Mouse (Mus musculus) lung, postnatal 0 days (tissue): Measurements from ENCODE around the gene Vamp9. TPM values are rescaled to one million over a fixed set of nuclear protein-coding genes. Genes with fewer than 3 reads are reported as not detected.
A peak's percentile ranks its signal among the peaks of the same experiment; 100 is the strongest.

Experiments
- ATAC-seq: fragments of 200-750 bp; cut with Nextera tagmentation; 2 replicates; pipeline ENCODE4 v1.8.0; 2017; ENCODE audit warnings: moderate library complexity
- DNase-seq: peaks from one replicate; pipeline ENCODE4 v3.0.0-alpha.2; 2016; ENCODE audit warnings: low spot score
- H3K27ac ChIP-seq: fragments of 300-500 bp; sonication (generic); 2 replicates; pipeline ENCODE4 v1.5.1; 2014; ENCODE audit warnings: antibody characterized with exemption, mild to moderate bottlenecking, low read length, mixed read lengths
- H3K27me3 ChIP-seq: fragments of 300-500 bp; sonication (generic); replicated peaks from 2 replicates; pipeline ENCODE4 v1.6.1; 2014; ENCODE audit warnings: low read length, mixed read lengths; ENCODE audit not compliant: insufficient read depth
- H3K36me3 ChIP-seq: fragments of 300-500 bp; sonication (generic); 2 replicates; pipeline ENCODE4 v1.6.1; 2014; ENCODE audit warnings: low read length, mixed read lengths; ENCODE audit not compliant: insufficient read depth
- H3K4me1 ChIP-seq: fragments of 300-500 bp; sonication (generic); 2 replicates; pipeline ENCODE4 v1.6.1; 2014; ENCODE audit warnings: antibody characterized with exemption, low read depth, low read length, mixed read lengths; ENCODE audit not compliant: insufficient read depth
- H3K4me2 ChIP-seq: fragments of 300-500 bp; sonication (generic); replicated peaks from 2 replicates; pipeline ENCODE4 v1.6.1; 2014; ENCODE audit warnings: low read depth, mild to moderate bottlenecking, low read length, moderate library complexity, mixed read lengths
- H3K4me3 ChIP-seq: fragments of 300-500 bp; sonication (generic); 2 replicates; pipeline ENCODE4 v1.5.1; 2014; ENCODE audit warnings: low read depth, low read length
- H3K9ac ChIP-seq: fragments of 300-500 bp; sonication (generic); replicated peaks from 2 replicates; pipeline ENCODE4 v1.6.1; 2014; ENCODE audit warnings: low read depth, mild to moderate bottlenecking
- H3K9me3 ChIP-seq: fragments of 300-500 bp; sonication (generic); 2 replicates; pipeline ENCODE4 v1.6.1; 2016; ENCODE audit warnings: low read length, mixed read lengths
- CTCF ChIP-seq: IDR thresholded peaks from 2 replicates; pipeline ENCODE4 v1.5.1; 2016; ENCODE audit warnings: antibody characterized with exemption, mild to moderate bottlenecking
- EP300 ChIP-seq: IDR thresholded peaks from 2 replicates; pipeline ENCODE4 v1.6.1; 2016; ENCODE audit warnings: antibody characterized with exemption, mild to moderate bottlenecking, control low read depth
- WGBS: fragments of 180-500 bp; shearing (Covaris S2); extraction: QIAGEN DNeasy Blood & Tissue Kit; methylation state at CpG from one replicate; pipeline ENCODE4 v1.1.7; 2014; 5-methylcytosine and 5-hydroxymethylcytosine counted together
- polyA plus RNA-seq: library from polyadenylated mRNA; unstranded; fragments of >200 nt; fragmentation: Nextera tagmentation; extraction: Ambion mirVana; gene quantifications from 2 replicates; pipeline ENCODE4 v1.2.1, GENCODE M21; 2015

Gene Vamp9
- polyA plus RNA-seq, 1 experiment from 2014 or later: not detected

DNA sequence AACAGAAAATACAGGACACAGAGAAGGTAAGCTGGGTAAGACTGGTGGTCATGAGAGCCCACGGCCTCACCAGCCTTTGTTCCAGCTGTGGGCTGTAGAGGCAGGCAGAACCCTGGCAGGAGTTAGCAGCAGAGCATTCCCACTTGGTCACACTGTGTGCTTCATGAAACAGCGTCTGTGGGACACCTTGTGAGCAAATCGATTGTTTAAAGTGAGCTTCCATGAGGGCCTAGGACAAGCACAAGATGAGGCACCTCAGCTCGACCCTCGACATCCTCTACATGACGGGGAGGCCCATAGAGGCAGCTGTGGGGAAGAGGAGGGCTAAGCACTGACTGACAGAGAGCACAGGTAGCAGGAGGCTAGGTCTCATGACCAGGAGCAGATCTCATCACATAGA is 25.9 kb downstream of the Vamp9 start:
- Histone ChIP-seq H3K27ac (no peak overlapping the region), H3K9ac (no peak overlapping the region), H3K9me3 (no peaks in the 10 kb centered on the region), H3K4me3 (no peak overlapping the region), H3K27me3 (no peaks in the 10 kb centered on the region), H3K4me2 (no peak overlapping the region), H3K36me3 (no peaks in the 10 kb centered on the region), H3K4me1 (no peaks in the 10 kb centered on the region)
- TF ChIP-seq CTCF: no peak
- no peak for TF ChIP-seq EP300
- DNase-seq (no peak), ATAC-seq (no peak)
- 82% methylated on average over 6 of the region's 6 CpGs for WGBS

DNA sequence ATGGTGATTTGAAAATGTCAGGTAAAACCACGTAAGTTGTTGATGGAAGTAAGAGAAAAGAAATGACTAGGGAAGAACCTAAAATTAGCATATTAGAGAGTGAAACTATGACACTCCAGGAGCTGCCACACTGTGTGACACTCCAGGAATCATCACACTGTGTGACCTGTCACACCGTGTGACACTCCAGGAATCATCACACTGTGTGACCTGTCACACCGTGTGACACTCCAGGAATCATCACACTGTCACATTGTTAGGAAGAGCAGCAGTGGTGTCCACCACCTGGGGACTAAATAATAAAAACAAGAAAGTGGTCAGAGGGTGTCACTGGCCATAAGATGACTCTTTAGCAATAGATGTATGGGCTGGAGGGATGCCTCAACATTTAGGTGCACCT is 33.4 kb downstream of the Vamp9 start:
- H3K36me3 ChIP-seq: no peaks in the 10 kb centered on the region
- WGBS: 67% methylated on average over 3 of the region's 3 CpGs
- no peak for TF ChIP-seq EP300
- TF ChIP-seq CTCF: no peak
- H3K4me2 ChIP-seq: no peak overlapping the region
- no peak overlapping the region for H3K9ac ChIP-seq
- no peak overlapping the region for H3K27ac ChIP-seq
- H3K9me3 ChIP-seq: 0 out of 2 replicates have a peak, but pooled peaks cover 3% of the 10 kb centered on the region
- ATAC-seq (no peak), DNase-seq (no peak)
- no peaks in the 10 kb centered on the region for H3K27me3 ChIP-seq
- H3K4me3 ChIP-seq: no peak overlapping the region
- no peaks in the 10 kb centered on the region for H3K4me1 ChIP-seq

DNA sequence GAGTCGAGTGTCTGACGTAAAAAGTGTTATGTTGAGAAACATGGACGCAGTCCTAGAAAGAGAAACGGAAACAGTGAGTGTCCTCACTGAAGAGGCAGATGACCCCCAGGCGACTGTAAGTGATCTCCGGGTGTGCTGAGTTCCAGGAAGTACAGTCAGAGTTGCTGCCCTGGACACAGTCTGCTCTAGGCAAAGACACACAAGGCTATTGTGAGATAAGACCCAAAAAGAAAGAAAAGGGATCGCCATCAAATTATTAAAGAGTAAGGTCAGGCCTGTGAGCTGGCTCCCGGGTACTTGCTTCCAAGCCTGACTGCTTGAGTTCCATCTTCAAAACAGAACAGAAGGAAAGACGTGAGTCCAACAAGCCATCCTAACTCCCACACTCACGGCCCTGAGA is 35.2 kb downstream of the Vamp9 start:
- 61% methylated on average over 10 of the region's 10 CpGs for WGBS
- H3K9me3 ChIP-seq: 0 out of 2 replicates have a peak, but pooled peaks cover 3% of the 10 kb centered on the region
- H3K27ac ChIP-seq: no peak overlapping the region
- H3K27me3 ChIP-seq: no peaks in the 10 kb centered on the region
- no peaks in the 10 kb centered on the region for H3K4me1 ChIP-seq
- DNase-seq (peak; percentile 30), ATAC-seq (peak; percentile 33)
- H3K9ac ChIP-seq: no peak overlapping the region
- H3K36me3 ChIP-seq: no peaks in the 10 kb centered on the region
- TF ChIP-seq CTCF (no peak), EP300 (no peak)
- H3K4me2 ChIP-seq: no peak overlapping the region
- H3K4me3 ChIP-seq: no peak overlapping the region

DNA sequence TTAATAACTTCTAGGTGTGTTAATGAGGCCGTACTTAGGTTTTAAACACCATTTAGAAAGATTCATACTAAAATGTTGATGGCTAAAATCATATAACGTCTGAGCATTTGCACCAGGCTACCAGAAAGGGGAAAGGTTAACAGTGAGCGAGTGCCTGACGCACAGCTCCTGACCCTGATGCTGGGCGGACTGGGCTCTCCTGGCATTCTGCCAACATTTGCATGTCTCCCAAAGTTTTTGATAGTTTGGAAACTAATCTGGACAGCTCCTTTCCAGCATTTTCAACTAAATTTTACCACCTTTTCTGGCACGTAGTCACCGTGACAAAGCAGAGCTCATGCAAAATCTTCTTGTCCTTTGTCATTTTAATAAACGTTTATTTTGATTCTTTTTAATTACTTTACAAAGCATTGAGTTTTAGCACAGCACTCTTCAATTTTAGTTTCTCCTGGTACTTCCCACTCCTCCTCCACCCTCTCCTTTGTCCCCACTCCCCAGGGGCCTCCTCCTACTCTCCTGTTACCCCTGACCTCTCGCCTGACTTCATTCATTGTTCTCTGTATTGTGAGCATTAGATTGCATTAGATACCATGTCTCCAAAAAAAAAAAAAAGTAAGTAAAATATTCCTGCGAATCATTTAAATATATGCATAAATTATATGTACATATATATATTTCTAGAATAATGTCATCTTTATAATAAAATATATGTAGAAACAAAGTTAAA is 35.9 kb downstream of the Vamp9 start:
- no peak for ATAC-seq
- no peak overlapping the region for H3K4me2 ChIP-seq
- TF ChIP-seq EP300 (no peak), CTCF (no peak)
- H3K4me1 ChIP-seq: no peaks in the 10 kb centered on the region
- no peaks in the 10 kb centered on the region for H3K36me3 ChIP-seq
- no peak overlapping the region for H3K9ac ChIP-seq
- no peaks in the 10 kb centered on the region for H3K27me3 ChIP-seq
- H3K9me3 ChIP-seq: 0 out of 2 replicates have a peak, but pooled peaks cover 3% of the 10 kb centered on the region
- 55% methylated on average over 10 of the region's 10 CpGs for WGBS
- H3K27ac ChIP-seq: no peak overlapping the region
- no peak for DNase-seq
- no peak overlapping the region for H3K4me3 ChIP-seq

DNA sequence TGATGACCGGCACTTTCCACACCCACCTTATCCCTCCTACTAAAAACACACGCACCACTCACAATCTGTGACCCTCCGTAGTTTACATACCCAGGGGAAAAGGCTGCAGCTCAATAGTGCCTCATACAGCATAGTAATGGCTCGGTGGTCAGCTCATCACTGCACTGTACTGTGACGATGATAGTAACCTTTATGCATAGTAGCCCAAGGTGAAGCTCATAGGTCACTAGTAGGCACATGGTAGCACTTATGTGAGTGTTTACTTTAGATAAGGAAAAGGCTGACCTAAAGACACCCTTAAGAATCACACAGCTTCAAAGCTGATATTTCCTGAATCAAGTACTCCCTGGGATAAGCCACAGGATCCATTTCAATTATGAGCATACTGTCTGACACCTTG is 46.5 kb downstream of the Vamp9 start:
- no peak for DNase-seq
- TF ChIP-seq EP300 (no peak), CTCF (no peak)
- Histone ChIP-seq H3K27ac (no peak overlapping the region), H3K4me1 (no peaks in the 10 kb centered on the region), H3K4me2 (no peak overlapping the region), H3K27me3 (no peaks in the 10 kb centered on the region), H3K4me3 (no peak overlapping the region), H3K36me3 (no peaks in the 10 kb centered on the region), H3K9me3 (no peaks in the 10 kb centered on the region), H3K9ac (no peak overlapping the region)
- 71% methylated on average over 5 of the region's 5 CpGs for WGBS
- 0 out of 2 replicates have a peak, but pooled peaks have one; percentile 17 for ATAC-seq

DNA sequence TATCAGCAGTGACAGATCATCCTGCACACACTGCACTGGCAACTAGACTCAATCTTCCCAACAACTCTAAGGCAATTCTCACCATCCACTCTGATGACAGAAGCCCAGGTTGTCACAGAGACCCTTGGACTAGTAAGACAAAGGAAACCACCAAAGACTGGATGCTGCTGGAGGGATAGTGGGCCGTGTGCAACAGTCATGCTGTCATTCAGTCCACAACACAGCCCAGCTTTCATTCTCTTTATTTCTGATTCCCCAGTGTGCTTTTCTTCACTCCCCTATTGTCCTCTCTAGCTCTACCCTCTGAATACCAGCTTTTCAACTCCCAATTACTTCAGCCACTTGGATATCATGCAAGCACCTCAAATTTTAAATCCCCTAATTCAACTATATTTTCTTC is 47.8 kb downstream of the Vamp9 start:
- ATAC-seq: no peak
- WGBS: 67% methylated on average over 1 of the region's 1 CpGs
- no peak for DNase-seq
- TF ChIP-seq CTCF (no peak), EP300 (no peak)
- Histone ChIP-seq H3K27ac (no peak overlapping the region), H3K9ac (no peak overlapping the region), H3K4me2 (no peak overlapping the region), H3K27me3 (no peaks in the 10 kb centered on the region), H3K4me1 (no peaks in the 10 kb centered on the region), H3K9me3 (no peaks in the 10 kb centered on the region), H3K4me3 (no peak overlapping the region), H3K36me3 (no peaks in the 10 kb centered on the region)
